Mouse (Mus musculus): Measurements from ENCODE around the gene Krt26.

DNA sequence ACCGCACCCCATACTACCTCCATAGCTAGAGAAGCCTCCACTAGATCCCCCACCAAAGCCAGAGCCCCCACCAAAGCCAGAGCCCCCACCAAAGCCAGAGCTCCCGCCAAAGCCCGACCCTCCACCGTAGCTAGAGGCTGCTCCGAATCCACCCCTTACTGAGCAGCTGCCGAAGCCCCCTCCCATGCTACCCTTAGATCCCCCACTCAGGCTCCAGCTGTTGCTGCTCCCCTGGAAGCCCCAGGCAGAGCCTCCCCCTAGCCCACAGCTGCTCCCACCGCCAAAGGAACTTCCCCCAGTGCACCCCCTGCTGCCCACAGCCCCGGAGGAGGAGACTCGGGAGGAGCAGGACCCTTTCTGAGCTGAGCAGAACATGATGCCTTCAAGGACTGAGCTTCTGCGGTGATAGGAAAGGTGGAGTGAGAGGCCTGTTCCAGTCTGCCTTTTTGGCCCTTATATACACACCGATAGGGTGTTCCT lies 52.9 kb downstream of the Krt26 start, which contains the start of gene Krt24:
- TF ChIP-seq POLR2A (IDR thresholded peaks at IDR 0.05; ENCODE audit: control insufficient read depth, low read depth, low read length) (no peak), CTCF (IDR thresholded peaks at IDR 0.05; ENCODE audit: control insufficient read depth, insufficient read depth, insufficient replicate concordance, low read depth, low read length) (no peak)
